Mouse (Mus musculus) neural tube, embryonic 12.5 days (tissue): Measurements from ENCODE around the gene Gm17364. TPM values are rescaled to one million over a fixed set of nuclear protein-coding genes. Genes with fewer than 3 reads are reported as not detected.

Experiments
- ATAC-seq: fragments of 200-750 bp; cut with Nextera tagmentation; 2 replicates; pipeline ENCODE4 v1.8.0; 2017; ENCODE audit warnings: low read depth, mild to moderate bottlenecking, moderate TSS enrichment, moderate library complexity; ENCODE audit not compliant: low FRiP score
- H3K27ac ChIP-seq: fragments of 300-500 bp; sonication (generic); 2 replicates; pipeline ENCODE4 v1.5.1; 2016
- H3K27me3 ChIP-seq: fragments of 300-500 bp; sonication (generic); replicated peaks from 2 replicates; pipeline ENCODE4 v1.6.1; 2016; ENCODE audit warnings: mild to moderate bottlenecking
- H3K36me3 ChIP-seq: fragments of 300-500 bp; sonication (generic); 2 replicates; pipeline ENCODE4 v1.6.1; 2016; ENCODE audit warnings: mild to moderate bottlenecking
- H3K4me1 ChIP-seq: fragments of 300-500 bp; sonication (generic); 2 replicates; pipeline ENCODE4 v1.6.1; 2016
- H3K4me2 ChIP-seq: fragments of 300-500 bp; sonication (generic); replicated peaks from 2 replicates; pipeline ENCODE4 v1.6.1; 2016; ENCODE audit warnings: mild to moderate bottlenecking
- H3K4me3 ChIP-seq: fragments of 300-500 bp; sonication (generic); 2 replicates; pipeline ENCODE4 v1.5.1; 2016
- H3K9ac ChIP-seq: fragments of 300-500 bp; sonication (generic); 2 replicates; pipeline ENCODE4 v1.6.1; 2016; ENCODE audit warnings: mild to moderate bottlenecking
- H3K9me3 ChIP-seq: fragments of 300-500 bp; sonication (generic); 2 replicates; pipeline ENCODE4 v1.6.1; 2016; ENCODE audit warnings: mild to moderate bottlenecking
- WGBS: fragments of 180-500 bp; shearing (Covaris S2); methylation state at CpG from one replicate; pipeline ENCODE4 v1.1.7; 2016; 5-methylcytosine and 5-hydroxymethylcytosine counted together
- polyA plus RNA-seq: library from polyadenylated mRNA; unstranded; fragments of >200 nt; fragmentation: Nextera tagmentation; extraction: Ambion mirVana; gene quantifications from 2 replicates; pipeline ENCODE4 v1.2.1, GENCODE M21; 2016

The Gm17364 gene
- polyA plus RNA-seq, 1 experiment from 2014 or later, result not detected

GRCm38 (mm10) chr13:41233241-41233640 is 40.5 kb downstream of the Gm17364 start:
- Histone ChIP-seq H3K4me2 (no peak overlapping the region), H3K9ac (no peak overlapping the region), H3K27me3 (no peaks in the 10 kb centered on the region), H3K36me3 (no peaks in the 10 kb centered on the region), H3K4me1 (no peaks in the 10 kb centered on the region), H3K9me3 (no peaks in the 10 kb centered on the region), H3K4me3 (no peak overlapping the region), H3K27ac (no peak overlapping the region)
- no peak for ATAC-seq
- WGBS, result 90% methylated on average over 7 of the region's 7 CpGs

GRCm38 (mm10) chr13:41232209-41232608 is 41.6 kb downstream of the Gm17364 start:
- no peak for ATAC-seq
- Histone ChIP-seq H3K27me3 (no peaks in the 10 kb centered on the region), H3K4me2 (no peak overlapping the region), H3K9me3 (no peaks in the 10 kb centered on the region), H3K36me3 (no peaks in the 10 kb centered on the region), H3K4me3 (no peak overlapping the region), H3K27ac (no peak overlapping the region), H3K4me1 (no peaks in the 10 kb centered on the region), H3K9ac (no peak overlapping the region)
- 95% methylated on average over 15 of the region's 15 CpGs for WGBS

- Histone ChIP-seq H3K9ac (no peak overlapping the region), H3K36me3 (no peaks in the 10 kb centered on the region), H3K27me3 (no peaks in the 10 kb centered on the region), H3K4me1 (no peaks in the 10 kb centered on the region), H3K4me2 (no peak overlapping the region), H3K9me3 (no peaks in the 10 kb centered on the region), H3K4me3 (no peak overlapping the region), H3K27ac (no peak overlapping the region)
- WGBS, result 87% methylated on average over 12 of the region's 12 CpGs
- ATAC-seq, result no peak
Measured at GRCm38 (mm10) chr13:41231389-41231983, 42.3 kb downstream of the Gm17364 start.

GRCm38 (mm10) chr13:41230256-41230655 is 43.5 kb downstream of the Gm17364 start:
- H3K36me3 ChIP-seq, result no peaks in the 10 kb centered on the region
- no peaks in the 10 kb centered on the region for H3K4me1 ChIP-seq
- no peak overlapping the region for H3K27ac ChIP-seq
- no peaks in the 10 kb centered on the region for H3K9me3 ChIP-seq
- H3K4me3 ChIP-seq, result no peak overlapping the region
- no peaks in the 10 kb centered on the region for H3K27me3 ChIP-seq
- no peak overlapping the region for H3K9ac ChIP-seq
- 89% methylated on average over 5 of the region's 5 CpGs for WGBS
- ATAC-seq, result no peak
- no peak overlapping the region for H3K4me2 ChIP-seq

GRCm38 (mm10) chr13:41228060-41228459 is 45.7 kb downstream of the Gm17364 start:
- ATAC-seq, result no peak
- WGBS, result 90% methylated on average over 5 of the region's 5 CpGs

GRCm38 (mm10) chr13:41226513-41226912 is 47.3 kb downstream of the Gm17364 start:
- H3K27ac ChIP-seq, result no peak overlapping the region
- 91% methylated on average over 5 of the region's 5 CpGs for WGBS
- ATAC-seq, result no peak
- no peaks in the 10 kb centered on the region for H3K36me3 ChIP-seq
- H3K4me1 ChIP-seq, result no peaks in the 10 kb centered on the region
- H3K9ac ChIP-seq, result no peak overlapping the region
- peaks cover 21% of the 10 kb centered on the region for H3K9me3 ChIP-seq
- H3K4me2 ChIP-seq, result no peak overlapping the region
- H3K4me3 ChIP-seq, result no peak overlapping the region
- no peaks in the 10 kb centered on the region for H3K27me3 ChIP-seq

More at GRCm38 (mm10) chr13:41228060-41228459, 45.7 kb downstream of the Gm17364 start:
- Histone ChIP-seq H3K36me3 (no peaks in the 10 kb centered on the region), H3K27me3 (no peaks in the 10 kb centered on the region), H3K4me3 (no peak overlapping the region), H3K4me2 (no peak overlapping the region), H3K9ac (no peak overlapping the region), H3K27ac (no peak overlapping the region), H3K9me3 (peaks cover 7% of the 10 kb centered on the region; the same call in 1 of the 2 replicates), H3K4me1 (no peaks in the 10 kb centered on the region)

Other genes starting within 250 kb of the Gm17364 start
- gene Mak, start 194.3 kb downstream of the Gm17364 start, polyA plus RNA-seq, result 0.29 and 0.40 TPM in 2 replicates
- not detected in 2 replicates for gene Gcm2, start 162.9 kb downstream of the Gm17364 start, polyA plus RNA-seq
- gene Sycp2l, start 159.7 kb downstream of the Gm17364 start, polyA plus RNA-seq, result not detected in 2 replicates
- 39.9 and 46.9 TPM in 2 replicates for gene Elovl2, start 53.6 kb downstream of the Gm17364 start, polyA plus RNA-seq
- 23.1 and 23.8 TPM in 2 replicates for gene Smim13, start 24.1 kb downstream of the Gm17364 start, polyA plus RNA-seq
- 28.9 and 30.7 TPM in 2 replicates for gene Nedd9, start 213.4 kb upstream of the Gm17364 start, polyA plus RNA-seq